Mouse (Mus musculus): ENCODE data around the gene Fibcd1. TPM values are rescaled to one million over a fixed set of nuclear protein-coding genes. Genes with fewer than 3 reads are reported as not detected.

Fibcd1 gene
- total and polyA plus RNA-seq, 2 experiments from 2014 or later: not detected

DNA sequence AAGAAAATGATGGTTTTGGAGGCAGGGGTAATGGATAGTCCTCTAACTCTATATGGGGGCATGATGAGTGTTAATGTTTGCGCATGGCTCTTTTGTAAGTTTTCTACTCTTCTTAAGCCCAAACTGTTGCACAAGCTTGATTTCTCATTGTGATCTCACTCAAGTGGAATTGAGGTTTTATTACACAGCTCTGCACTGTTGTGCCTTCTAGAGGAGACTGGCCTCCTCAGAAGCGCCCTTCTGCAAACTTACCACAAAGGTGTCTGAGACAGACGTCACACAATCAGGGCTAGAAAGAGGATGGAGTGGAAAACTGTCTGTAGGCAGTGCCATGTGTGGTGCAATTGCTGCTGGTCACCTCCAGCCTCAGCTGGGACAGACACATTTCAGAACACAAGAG lies 69.3 kb downstream of the Fibcd1 start:
- peak; percentile 21 for DNase-seq (ENCODE audit: low spot score)
- Histone ChIP-seq H3K4me1 (ENCODE audit: control insufficient read depth, insufficient read depth) (peaks cover 23% of the 10 kb centered on the region), H3K9ac (replicated peaks; ENCODE audit: low read depth, low read length) (no peak overlapping the region), H3K36me3 (replicated peaks; ENCODE audit: control insufficient read depth, insufficient read depth, low read length) (peaks cover 35% of the 10 kb centered on the region), H3K9me3 (replicated peaks; ENCODE audit: control insufficient read depth, low read length) (no peaks in the 10 kb centered on the region), H3K4me2 (ENCODE audit: low read depth, low read length) (no peak overlapping the region), H3K27ac (ENCODE audit: low read depth) (peak overlapping the region; percentile 5), H3K27me3 (ENCODE audit: control insufficient read depth, insufficient read depth, low read length) (no peaks in the 10 kb centered on the region), H3K4me3 (ENCODE audit: low read depth, low read length) (no peak overlapping the region)
- no peak for ATAC-seq (ENCODE audit: insufficient read depth, low read depth)
- TF ChIP-seq EP300 (IDR thresholded peaks at IDR 0.05; ENCODE audit: low read depth): no peak
- TF ChIP-seq CTCF (IDR thresholded peaks at IDR 0.05; ENCODE audit: low read depth): no peak
- WGBS: 64% methylated on average over 3 of the region's 3 CpGs

DNA sequence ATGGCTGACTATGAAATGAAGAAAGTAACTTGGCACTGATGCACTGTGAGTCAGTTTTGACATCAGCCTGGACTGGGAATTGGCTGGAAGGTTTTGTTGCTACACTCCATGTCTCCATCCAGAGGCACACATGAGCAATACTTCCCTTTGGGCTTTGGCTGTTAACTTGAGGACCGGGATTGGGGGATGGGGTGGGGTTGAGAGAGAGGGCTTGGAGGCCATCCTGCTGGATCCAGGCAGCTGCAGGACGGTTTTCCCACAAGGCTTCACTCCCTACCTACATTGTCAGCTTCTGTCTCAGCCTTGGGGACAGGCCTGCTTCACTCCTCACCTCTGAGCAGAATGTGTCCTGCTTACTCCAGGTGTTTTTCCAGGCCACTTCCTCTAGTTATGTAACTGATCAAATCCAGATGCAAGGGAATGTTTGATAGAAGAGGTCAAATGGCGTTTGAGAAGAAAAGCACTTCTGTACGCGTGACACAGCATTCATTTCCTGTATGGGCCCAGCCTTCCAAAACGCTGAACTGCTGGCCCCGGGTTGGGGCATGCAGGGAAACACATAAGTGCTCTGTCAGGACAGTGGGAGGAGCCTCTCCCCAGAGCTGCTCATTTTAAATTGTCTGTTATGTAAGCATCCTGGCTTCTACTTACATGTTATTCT lies 74.9 kb downstream of the Fibcd1 start:
- Histone ChIP-seq H3K9ac (replicated peaks; ENCODE audit: low read depth, low read length) (peak overlapping the region; percentile 45; the same call in 1 of the 2 replicates), H3K4me3 (ENCODE audit: low read depth, low read length) (no peak overlapping the region), H3K4me1 (ENCODE audit: control insufficient read depth, insufficient read depth) (peaks cover 55% of the 10 kb centered on the region), H3K27ac (ENCODE audit: low read depth) (peak overlapping the region; percentile 94), H3K36me3 (replicated peaks; ENCODE audit: control insufficient read depth, insufficient read depth, low read length) (no peaks in the 10 kb centered on the region), H3K27me3 (ENCODE audit: control insufficient read depth, insufficient read depth, low read length) (no peaks in the 10 kb centered on the region), H3K4me2 (ENCODE audit: low read depth, low read length) (peak overlapping the region; percentile 35), H3K9me3 (replicated peaks; ENCODE audit: control insufficient read depth, low read length) (no peaks in the 10 kb centered on the region)
- ATAC-seq (ENCODE audit: insufficient read depth, low read depth): peak; percentile 79
- DNase-seq (ENCODE audit: low spot score): peak; percentile 90
- WGBS: 2% methylated on average over 7 of the region's 7 CpGs
- peak; percentile 32 for TF ChIP-seq CTCF (IDR thresholded peaks at IDR 0.05; ENCODE audit: low read depth)
- peak; percentile 84; the same call in 1 of the 2 replicates for TF ChIP-seq EP300 (IDR thresholded peaks at IDR 0.05; ENCODE audit: low read depth)

- Histone ChIP-seq H3K4me3 (ENCODE audit: low read depth, low read length) (no peak overlapping the region), H3K9ac (replicated peaks; ENCODE audit: low read depth, low read length) (peak overlapping the region; percentile 35)
- 8% methylated on average over 6 of the region's 6 CpGs for WGBS
Observed at GRCm38 (mm10) chr2:31769631-31770111, 76.1 kb downstream of the Fibcd1 start.

DNA sequence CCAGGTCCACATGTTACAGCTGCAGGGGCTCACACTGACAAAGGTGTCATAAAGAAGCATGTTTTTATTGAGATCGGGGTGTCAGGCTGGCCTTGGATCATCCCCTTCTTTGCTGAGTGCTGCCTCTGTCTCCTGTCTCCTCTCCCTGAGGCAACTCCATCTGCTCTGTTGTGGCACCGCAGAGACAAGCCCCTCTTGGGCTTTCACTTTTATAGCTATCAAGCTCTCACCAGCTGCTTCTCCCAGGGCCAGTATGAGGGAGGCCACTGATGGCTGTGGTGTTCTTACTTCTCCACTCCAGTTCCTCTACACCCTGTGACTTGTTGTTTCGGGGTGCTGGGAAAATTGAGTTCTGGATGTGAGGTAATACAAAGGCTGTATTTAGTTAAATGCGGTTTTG lies 76.7 kb downstream of the Fibcd1 start:
- H3K36me3 ChIP-seq (replicated peaks; ENCODE audit: control insufficient read depth, insufficient read depth, low read length): no peaks in the 10 kb centered on the region
- peak overlapping the region; percentile 35 for H3K9ac ChIP-seq (replicated peaks; ENCODE audit: low read depth, low read length)
- H3K27ac ChIP-seq (ENCODE audit: low read depth): peak overlapping the region; percentile 94
- peak overlapping the region; percentile 47 for H3K4me2 ChIP-seq (ENCODE audit: low read depth, low read length)
- H3K9me3 ChIP-seq (replicated peaks; ENCODE audit: control insufficient read depth, low read length): no peaks in the 10 kb centered on the region
- 18% methylated on average over 4 of the region's 4 CpGs for WGBS
- peaks cover 58% of the 10 kb centered on the region for H3K4me1 ChIP-seq (ENCODE audit: control insufficient read depth, insufficient read depth)
- no peaks in the 10 kb centered on the region for H3K27me3 ChIP-seq (ENCODE audit: control insufficient read depth, insufficient read depth, low read length)
- no peak for TF ChIP-seq EP300 (IDR thresholded peaks at IDR 0.05; ENCODE audit: low read depth)
- TF ChIP-seq CTCF (IDR thresholded peaks at IDR 0.05; ENCODE audit: low read depth): no peak
- H3K4me3 ChIP-seq (ENCODE audit: low read depth, low read length): no peak overlapping the region
- ATAC-seq (ENCODE audit: insufficient read depth, low read depth): no peak
- DNase-seq (ENCODE audit: low spot score): no peak

More at GRCm38 (mm10) chr2:31769631-31770111, 76.1 kb downstream of the Fibcd1 start:
- ATAC-seq (ENCODE audit: insufficient read depth, low read depth) (peak; percentile 47), DNase-seq (ENCODE audit: low spot score) (peak; percentile 73)
- peak overlapping the region; percentile 94 for H3K27ac ChIP-seq (ENCODE audit: low read depth)
- peak overlapping the region; percentile 47 for H3K4me2 ChIP-seq (ENCODE audit: low read depth, low read length)
- H3K4me1 ChIP-seq (ENCODE audit: control insufficient read depth, insufficient read depth): peaks cover 54% of the 10 kb centered on the region
- TF ChIP-seq EP300 (IDR thresholded peaks at IDR 0.05; ENCODE audit: low read depth) (0 out of 2 replicates have a peak, but pooled peaks have one; percentile 20), CTCF (IDR thresholded peaks at IDR 0.05; ENCODE audit: low read depth) (no peak)
- H3K9me3 ChIP-seq (replicated peaks; ENCODE audit: control insufficient read depth, low read length): no peaks in the 10 kb centered on the region
- H3K27me3 ChIP-seq (ENCODE audit: control insufficient read depth, insufficient read depth, low read length): no peaks in the 10 kb centered on the region
- no peaks in the 10 kb centered on the region for H3K36me3 ChIP-seq (replicated peaks; ENCODE audit: control insufficient read depth, insufficient read depth, low read length)

DNA sequence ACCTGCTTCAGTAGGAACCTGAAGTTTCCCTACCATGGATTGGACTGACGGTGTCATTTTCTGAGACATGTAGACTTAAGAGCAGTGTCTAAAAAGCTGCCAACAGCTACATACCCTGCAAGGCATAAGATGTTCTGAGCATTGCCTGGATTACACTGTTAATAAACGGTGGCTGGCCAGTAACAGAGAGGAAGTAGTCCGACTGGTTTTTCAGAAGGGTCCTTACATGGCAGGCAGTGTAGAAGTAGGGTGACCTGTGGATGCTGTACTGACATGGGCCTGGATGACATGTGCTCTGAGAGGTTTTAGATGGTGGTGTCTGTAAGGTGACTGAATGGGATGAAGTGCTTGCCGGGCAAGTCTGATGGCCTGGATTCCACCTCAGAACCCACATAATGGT lies 78.0 kb downstream of the Fibcd1 start:
- Histone ChIP-seq H3K4me3 (ENCODE audit: low read depth, low read length) (no peak overlapping the region), H3K9ac (replicated peaks; ENCODE audit: low read depth, low read length) (no peak overlapping the region), H3K9me3 (replicated peaks; ENCODE audit: control insufficient read depth, low read length) (no peaks in the 10 kb centered on the region), H3K4me1 (ENCODE audit: control insufficient read depth, insufficient read depth) (peaks cover 60% of the 10 kb centered on the region), H3K27me3 (ENCODE audit: control insufficient read depth, insufficient read depth, low read length) (no peaks in the 10 kb centered on the region), H3K36me3 (replicated peaks; ENCODE audit: control insufficient read depth, insufficient read depth, low read length) (no peaks in the 10 kb centered on the region), H3K4me2 (ENCODE audit: low read depth, low read length) (no peak overlapping the region), H3K27ac (ENCODE audit: low read depth) (peak overlapping the region; percentile 54)
- TF ChIP-seq CTCF (IDR thresholded peaks at IDR 0.05; ENCODE audit: low read depth) (no peak), EP300 (IDR thresholded peaks at IDR 0.05; ENCODE audit: low read depth) (no peak)
- DNase-seq (ENCODE audit: low spot score) (no peak), ATAC-seq (ENCODE audit: insufficient read depth, low read depth) (no peak)
- 53% methylated on average over 4 of the region's 4 CpGs for WGBS
